Mouse (Mus musculus) bone marrow, adult 2 months (tissue): ENCODE data around the gene Rpl36a.

Experiments used
- CTCF ChIP-seq: fragments of 200-500 bp; IDR thresholded peaks from 2 replicates; pipeline ENCODE4 v1.5.1; 2011; ENCODE audit warnings: low read length, control low read depth; ENCODE audit not compliant: control insufficient read depth, insufficient read depth
- POLR2A ChIP-seq: fragments of 200-500 bp; IDR thresholded peaks from 2 replicates; pipeline ENCODE4 v1.6.1; 2011; ENCODE audit warnings: low read depth, mild to moderate bottlenecking, control low read depth, low read length, borderline replicate concordance; ENCODE audit not compliant: control insufficient read depth

- TF ChIP-seq CTCF (no peak), POLR2A (no peak)
Measured at GRCm38 (mm10) chrX:134588261-134588660, 2.8 kb downstream of the Rpl36a start.
